Mouse (Mus musculus) hindbrain, embryonic 15.5 days (tissue): ENCODE results near the gene Zbtb39. TPM values are rescaled to one million over a fixed set of nuclear protein-coding genes. Genes with fewer than 3 reads are reported as not detected.

Experiments
- ATAC-seq: fragments of 200-750 bp; cut with Nextera tagmentation; 2 replicates; pipeline ENCODE4 v1.8.0; 2017; ENCODE audit warnings: low read depth, moderate number of reproducible peaks, moderate TSS enrichment; ENCODE audit not compliant: low FRiP score
- H3K27ac ChIP-seq: fragments of 300-500 bp; sonication (generic); replicated peaks from 2 replicates; pipeline ENCODE4 v1.5.1; 2015; ENCODE audit warnings: mild to moderate bottlenecking, inconsistent platforms
- H3K27me3 ChIP-seq: fragments of 300-500 bp; sonication (generic); 2 replicates; pipeline ENCODE4 v1.6.1; 2015; ENCODE audit warnings: control low read depth, inconsistent platforms
- H3K36me3 ChIP-seq: fragments of 300-500 bp; sonication (generic); 2 replicates; pipeline ENCODE4 v1.6.1; 2015; ENCODE audit warnings: control low read depth, inconsistent platforms
- H3K4me1 ChIP-seq: fragments of 300-500 bp; sonication (generic); replicated peaks from 2 replicates; pipeline ENCODE4 v1.6.1; 2015; ENCODE audit warnings: control low read depth, inconsistent platforms
- H3K4me2 ChIP-seq: fragments of 300-500 bp; sonication (generic); 2 replicates; pipeline ENCODE4 v1.6.1; 2015; ENCODE audit warnings: moderate library complexity, mild to moderate bottlenecking, inconsistent platforms
- H3K4me3 ChIP-seq: fragments of 300-500 bp; sonication (generic); 2 replicates; pipeline ENCODE4 v1.5.1; 2015; ENCODE audit warnings: mild to moderate bottlenecking, inconsistent platforms
- H3K9ac ChIP-seq: fragments of 300-500 bp; sonication (generic); 2 replicates; pipeline ENCODE4 v1.6.1; 2015; ENCODE audit warnings: inconsistent platforms
- H3K9me3 ChIP-seq: fragments of 300-500 bp; sonication (generic); 2 replicates; pipeline ENCODE4 v1.6.1; 2016; ENCODE audit warnings: control low read depth, inconsistent platforms
- WGBS: fragments of 180-500 bp; shearing (Covaris S2); methylation state at CpG from one replicate; pipeline ENCODE4 v1.1.7; 2015; 5-methylcytosine and 5-hydroxymethylcytosine counted together
- polyA plus RNA-seq: library from polyadenylated mRNA; unstranded; fragments of >200 nt; fragmentation: Nextera tagmentation; extraction: Ambion mirVana; gene quantifications from 2 replicates; pipeline ENCODE4 v1.2.1, GENCODE M21; 2015

The Zbtb39 gene
- polyA plus RNA-seq, 1 experiment from 2014 or later: 3.2 TPM

- H3K4me1 ChIP-seq: peaks cover 21% of the 10 kb centered on the region
- no peak overlapping the region for H3K9ac ChIP-seq
- H3K36me3 ChIP-seq: peaks cover 21% of the 10 kb centered on the region
- H3K27ac ChIP-seq: no peak overlapping the region
- no peaks in the 10 kb centered on the region for H3K27me3 ChIP-seq
- 52% methylated on average over 13 of the region's 13 CpGs for WGBS
- H3K4me3 ChIP-seq: peak overlapping the region; percentile 96; the same call in 1 of the 2 replicates
- H3K4me2 ChIP-seq: peak overlapping the region; percentile 75
- no peak for ATAC-seq
- no peaks in the 10 kb centered on the region for H3K9me3 ChIP-seq
Observed at GRCm38 (mm10) chr10:127738151-127738882, 1.0 kb upstream of the Zbtb39 start.

DNA sequence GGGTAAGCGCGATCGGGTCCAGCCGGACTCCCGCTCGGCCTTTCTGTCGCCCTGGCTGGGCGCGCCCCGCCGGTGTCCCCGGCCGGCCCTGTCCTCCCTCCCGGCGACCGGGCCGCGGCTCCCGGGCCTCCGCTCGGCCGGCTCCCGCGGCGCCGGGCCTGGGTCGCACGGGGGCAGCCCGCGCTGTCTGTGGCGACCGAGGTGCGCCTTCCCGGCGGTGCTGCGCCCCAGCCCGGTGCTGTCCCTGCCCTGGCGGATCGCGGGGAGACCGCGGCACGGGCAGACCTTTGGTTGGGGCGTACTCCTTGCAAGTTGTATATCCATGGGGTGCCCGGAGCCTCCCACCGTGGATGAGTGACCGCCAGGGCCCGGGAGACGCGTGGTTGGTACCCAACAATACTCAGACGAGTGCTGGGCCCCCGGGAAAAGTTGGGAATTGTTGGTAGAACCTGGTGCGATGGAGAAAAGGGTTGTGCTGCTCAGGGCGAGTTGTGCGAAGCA is 373 bp downstream of the Zbtb39 start:
- peak; percentile 63 for ATAC-seq
- H3K9me3 ChIP-seq: no peaks in the 10 kb centered on the region
- peak overlapping the region; percentile 75 for H3K4me2 ChIP-seq
- H3K4me1 ChIP-seq: peaks cover 21% of the 10 kb centered on the region
- peak overlapping the region; percentile 96 for H3K4me3 ChIP-seq
- peak overlapping the region; percentile 97 for H3K9ac ChIP-seq
- H3K27me3 ChIP-seq: no peaks in the 10 kb centered on the region
- under 1% methylated on average over 45 of the region's 55 CpGs for WGBS
- H3K27ac ChIP-seq: peak overlapping the region; percentile 86
- H3K36me3 ChIP-seq: peaks cover 35% of the 10 kb centered on the region

DNA sequence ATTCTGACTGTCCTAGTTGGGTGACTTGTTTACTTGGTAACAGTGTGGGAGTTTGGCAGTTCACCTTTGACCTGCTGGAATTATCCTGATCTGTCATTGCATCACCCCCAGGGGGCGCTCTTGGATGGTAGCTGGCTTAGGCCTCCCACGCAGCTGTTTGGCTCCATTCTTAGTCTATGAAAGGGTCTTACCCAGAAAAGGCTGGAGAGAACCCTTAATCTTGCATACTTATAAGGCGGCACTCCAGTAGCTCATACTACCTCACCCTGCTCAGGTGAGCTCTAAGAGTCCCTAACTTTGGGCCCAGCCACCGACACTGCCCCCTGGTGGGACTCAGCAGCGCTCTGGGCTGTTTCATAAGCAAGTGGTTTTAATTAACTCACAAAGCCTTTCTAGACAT is 5.3 kb downstream of the Zbtb39 start:
- Histone ChIP-seq H3K4me2 (no peak overlapping the region), H3K9me3 (no peaks in the 10 kb centered on the region), H3K27ac (no peak overlapping the region), H3K9ac (no peak overlapping the region), H3K4me1 (peaks cover 18% of the 10 kb centered on the region), H3K27me3 (no peaks in the 10 kb centered on the region), H3K4me3 (no peak overlapping the region), H3K36me3 (peaks cover 61% of the 10 kb centered on the region)
- ATAC-seq: no peak
- 67% methylated on average over 5 of the region's 5 CpGs for WGBS

DNA sequence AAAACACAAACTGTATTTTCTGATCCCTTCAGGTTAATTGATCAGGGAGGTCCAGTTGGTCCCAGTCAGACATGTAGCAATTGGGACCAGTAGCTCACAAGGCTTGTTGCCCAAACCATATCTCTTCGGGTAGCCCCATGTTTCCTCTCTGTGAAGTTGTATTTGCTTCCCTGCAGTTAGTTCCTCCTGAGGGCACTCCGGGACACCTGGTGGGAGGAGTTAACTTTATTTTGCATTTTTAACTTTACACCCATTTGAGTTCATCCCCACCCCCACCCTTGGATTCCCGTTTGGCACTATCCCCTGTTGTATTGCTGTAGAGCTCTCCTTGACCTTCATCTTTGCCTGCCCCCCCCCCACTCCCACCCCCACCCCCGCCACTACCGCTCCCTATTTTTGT is 6.5 kb downstream of the Zbtb39 start:
- Histone ChIP-seq H3K9ac (no peak overlapping the region), H3K36me3 (peaks cover 61% of the 10 kb centered on the region), H3K9me3 (no peaks in the 10 kb centered on the region), H3K27me3 (no peaks in the 10 kb centered on the region), H3K4me3 (no peak overlapping the region), H3K4me2 (no peak overlapping the region), H3K27ac (no peak overlapping the region), H3K4me1 (peaks cover 10% of the 10 kb centered on the region)
- no peak for ATAC-seq
- 82% methylated on average over 5 of the region's 5 CpGs for WGBS

GRCm38 (mm10) chr10:127747254-127747653 is 7.9 kb downstream of the Zbtb39 start:
- H3K36me3 ChIP-seq: peaks cover 50% of the 10 kb centered on the region
- no peak overlapping the region for H3K4me3 ChIP-seq
- no peaks in the 10 kb centered on the region for H3K27me3 ChIP-seq
- H3K27ac ChIP-seq: no peak overlapping the region
- 95% methylated on average over 8 of the region's 8 CpGs for WGBS
- no peak overlapping the region for H3K4me2 ChIP-seq
- ATAC-seq: no peak
- H3K9ac ChIP-seq: no peak overlapping the region
- H3K9me3 ChIP-seq: no peaks in the 10 kb centered on the region
- 0 out of 2 replicates have a peak, but pooled peaks cover 6% of the 10 kb centered on the region for H3K4me1 ChIP-seq

DNA sequence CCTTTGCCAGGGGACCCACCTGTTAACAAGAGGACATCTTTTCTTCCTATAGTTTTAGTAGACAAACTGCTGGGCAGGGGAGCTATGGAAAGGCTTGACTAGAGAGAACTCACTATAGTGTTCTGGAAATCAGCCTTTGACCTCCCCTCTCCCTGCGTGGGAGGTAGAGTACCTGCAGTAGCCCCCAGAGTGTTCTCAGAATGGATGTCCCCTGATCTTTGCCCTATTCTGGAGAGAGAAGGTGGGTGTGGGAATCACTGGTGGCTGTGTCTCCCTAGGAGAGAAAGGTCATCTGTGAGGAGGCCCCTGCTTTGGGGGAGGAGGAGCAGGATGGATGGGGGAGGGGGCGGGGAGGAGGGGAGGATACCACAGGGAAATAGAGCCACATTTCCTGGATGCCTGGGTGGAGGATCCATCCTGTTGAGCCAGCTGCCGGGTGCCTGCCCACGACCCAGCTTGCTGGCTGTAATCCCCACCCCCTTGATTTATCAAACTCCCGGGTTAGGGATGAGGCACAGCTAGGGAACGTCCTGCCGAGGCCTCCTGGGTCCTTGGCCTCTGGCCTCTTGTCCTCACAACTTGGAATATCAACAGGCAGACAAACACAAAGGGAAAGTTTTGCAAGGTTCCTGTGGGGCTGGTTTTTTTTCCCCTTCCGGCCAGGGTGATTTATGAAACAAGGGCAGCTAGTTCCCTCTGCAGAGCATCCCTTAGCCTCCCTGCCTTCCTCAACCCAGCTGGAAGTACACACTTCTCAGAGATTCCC is 9.7 kb downstream of the Zbtb39 start:
- H3K4me2 ChIP-seq: no peak overlapping the region; the same call in 1 of the 2 replicates
- H3K4me3 ChIP-seq: no peak overlapping the region

GRCm38 (mm10) chr10:127750136-127750777 is 10.9 kb downstream of the Zbtb39 start:
- peak; percentile 59; the same call in 1 of the 2 replicates for ATAC-seq
- Histone ChIP-seq H3K4me3 (peak overlapping the region; percentile 13), H3K9me3 (no peaks in the 10 kb centered on the region), H3K36me3 (peaks cover 22% of the 10 kb centered on the region), H3K4me2 (peak overlapping the region; percentile 36), H3K27ac (no peak overlapping the region), H3K27me3 (no peaks in the 10 kb centered on the region), H3K9ac (no peak overlapping the region), H3K4me1 (0 out of 2 replicates have a peak, but pooled peaks cover 6% of the 10 kb centered on the region)
- 52% methylated on average over 24 of the region's 24 CpGs for WGBS

More for the DNA sequence above, 9.7 kb downstream of the Zbtb39 start:
- H3K9me3 ChIP-seq: no peaks in the 10 kb centered on the region
- H3K27me3 ChIP-seq: no peaks in the 10 kb centered on the region
- 11% methylated on average over 7 of the region's 8 CpGs for WGBS
- H3K9ac ChIP-seq: no peak overlapping the region
- no peak for ATAC-seq
- H3K4me1 ChIP-seq: 0 out of 2 replicates have a peak, but pooled peaks cover 6% of the 10 kb centered on the region
- H3K27ac ChIP-seq: no peak overlapping the region
- H3K36me3 ChIP-seq: peaks cover 33% of the 10 kb centered on the region

DNA sequence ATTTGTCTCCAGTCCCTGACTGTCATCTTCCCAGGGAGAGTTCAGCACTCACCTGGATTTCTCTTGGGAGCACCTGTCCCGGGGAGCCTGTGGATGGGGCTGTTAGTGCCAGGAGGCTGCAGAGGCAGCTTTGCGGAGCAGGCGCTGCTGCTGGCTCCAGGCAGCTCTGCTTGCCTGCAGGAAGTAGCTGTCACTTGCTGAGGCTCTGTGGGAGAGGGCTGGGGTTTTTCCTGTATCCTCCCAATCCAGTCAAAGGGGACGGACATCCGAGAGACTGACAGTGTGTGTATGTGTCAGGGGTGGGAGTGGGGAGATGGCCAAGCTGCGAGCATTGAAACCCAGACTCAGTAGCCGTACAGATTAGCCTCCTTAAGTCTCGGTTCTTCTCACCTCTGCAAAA is 12.2 kb downstream of the Zbtb39 start, which contains the start of gene Gpr182:
TSS of gene Gpr182 (minus strand) at position 185 of the 400 bp plus-strand sequence.
- 57% methylated on average over 8 of the region's 8 CpGs for WGBS
- no peaks in the 10 kb centered on the region for H3K9me3 ChIP-seq
- H3K4me1 ChIP-seq: 0 out of 2 replicates have a peak, but pooled peaks cover 6% of the 10 kb centered on the region
- no peak within 1 kb of the TSS for H3K27ac ChIP-seq
- no peak within 1 kb of the TSS for H3K9ac ChIP-seq
- H3K27me3 ChIP-seq: no peaks in the 10 kb centered on the region
- H3K36me3 ChIP-seq: peaks cover 14% of the 10 kb centered on the region
- ATAC-seq: no peak
- peak within 1 kb of the TSS; percentile 36 for H3K4me2 ChIP-seq
- no peak within 1 kb of the TSS for H3K4me3 ChIP-seq

DNA sequence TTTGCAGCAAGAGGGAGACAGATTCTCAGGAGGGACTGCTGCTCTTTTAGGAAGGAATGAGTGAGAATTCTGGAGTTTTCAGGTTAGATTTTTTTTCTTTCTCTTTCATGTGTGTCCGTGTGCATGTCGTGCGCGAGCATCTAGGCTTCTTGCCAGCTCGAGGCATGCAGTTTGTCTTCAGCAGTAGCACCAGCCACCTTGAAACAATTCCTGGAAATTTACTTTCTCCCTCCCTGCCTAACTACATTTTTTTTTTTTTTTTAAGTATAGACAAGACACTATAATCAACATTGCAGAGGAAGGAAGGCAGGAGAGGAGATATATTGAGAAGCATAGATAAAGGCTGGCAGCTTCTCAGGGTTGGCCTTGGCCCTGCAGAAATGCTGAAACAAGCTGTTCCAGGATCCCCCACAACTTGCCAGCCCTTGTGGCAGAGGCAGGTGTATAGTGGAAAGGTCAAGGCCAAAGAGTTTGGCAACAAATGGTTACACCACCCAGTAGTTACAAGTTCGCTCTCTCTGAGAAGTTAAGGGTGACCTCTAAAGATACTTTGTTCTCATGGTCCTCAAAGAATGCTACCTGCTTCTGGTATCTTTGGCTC is 15.3 kb downstream of the Zbtb39 start:
- no peak overlapping the region for H3K9ac ChIP-seq
- no peak overlapping the region for H3K4me3 ChIP-seq
- no peak overlapping the region for H3K27ac ChIP-seq
- 0 out of 2 replicates have a peak, but pooled peaks cover 2% of the 10 kb centered on the region for H3K4me1 ChIP-seq
- H3K9me3 ChIP-seq: no peaks in the 10 kb centered on the region
- WGBS: 76% methylated on average over 6 of the region's 6 CpGs
- ATAC-seq: no peak
- H3K27me3 ChIP-seq: no peaks in the 10 kb centered on the region
- no peaks in the 10 kb centered on the region for H3K36me3 ChIP-seq
- H3K4me2 ChIP-seq: no peak overlapping the region

DNA sequence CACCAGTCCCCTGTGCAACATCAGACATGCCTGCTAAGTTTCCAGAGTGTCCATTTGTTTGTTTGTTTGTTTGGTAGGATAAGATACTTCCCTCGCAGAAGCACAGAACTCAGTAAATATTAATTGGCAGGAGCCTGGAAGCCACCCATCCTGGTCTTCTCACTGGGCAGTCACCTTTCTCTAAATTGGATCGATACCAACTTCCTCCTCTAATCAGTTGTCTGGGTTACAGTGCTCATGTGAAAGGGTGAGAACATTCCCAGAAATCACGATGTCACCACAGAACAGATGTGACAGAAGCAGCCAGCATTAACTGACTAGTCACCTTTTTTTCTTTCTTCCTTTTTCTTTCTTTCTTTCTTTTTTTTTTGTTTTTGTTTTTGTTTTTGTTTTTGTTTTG is 15.9 kb downstream of the Zbtb39 start:
- no peak for ATAC-seq
- Histone ChIP-seq H3K4me3 (no peak overlapping the region), H3K36me3 (no peaks in the 10 kb centered on the region), H3K27ac (no peak overlapping the region), H3K4me2 (no peak overlapping the region), H3K27me3 (no peaks in the 10 kb centered on the region), H3K4me1 (no peaks in the 10 kb centered on the region), H3K9ac (no peak overlapping the region), H3K9me3 (no peaks in the 10 kb centered on the region)
- 72% methylated on average over 3 of the region's 3 CpGs for WGBS

- peak overlapping the region; percentile 9; the same call in 1 of the 2 replicates for H3K4me3 ChIP-seq
- H3K27me3 ChIP-seq: no peaks in the 10 kb centered on the region
- 53% methylated on average over 18 of the region's 18 CpGs for WGBS
- H3K4me2 ChIP-seq: peak overlapping the region; percentile 33
- H3K36me3 ChIP-seq: no peaks in the 10 kb centered on the region
- ATAC-seq: no peak
- H3K9ac ChIP-seq: no peak overlapping the region
- no peak overlapping the region for H3K27ac ChIP-seq
- H3K4me1 ChIP-seq: no peaks in the 10 kb centered on the region
- H3K9me3 ChIP-seq: no peaks in the 10 kb centered on the region
Observed at GRCm38 (mm10) chr10:127755770-127756468, 16.6 kb downstream of the Zbtb39 start.
